Mouse (Mus musculus) frontal cortex, postnatal 25 days (tissue): Measurements from ENCODE around the gene Klrk1.
"Not testable (repeated sequence)": the region's sequence is repeated elsewhere in the genome, so short reads cannot be mapped to it uniquely, and the experiment has no call there.

ENCODE experiments used
- DNase-seq, 2 experiments: peaks; one replicate each; pipeline ENCODE4 v3.0.0; 2022; ENCODE audit warnings: low spot score in 2 of 2

The Klrk1 gene

GRCm38 (mm10) chr6:129623735-129624134 lies at the start of gene Klrk1:
Klrk1 (minus strand) TSS chr6:129623864.
- no peak for DNase-seq

GRCm38 (mm10) chr6:129661301-129661700 lies 37.6 kb upstream of the Klrk1 start:
- DNase-seq: not testable (repeated sequence)

- not testable (repeated sequence) for DNase-seq
Observed at GRCm38 (mm10) chr6:129660589-129660988, 36.9 kb upstream of the Klrk1 start, which contains the start of gene Klrc2. Klrc2 (minus strand) TSS chr6:129660689.

- not testable (repeated sequence) for DNase-seq
Observed at GRCm38 (mm10) chr6:129644054-129644453, 20.4 kb upstream of the Klrk1 start.

- not testable (repeated sequence) for DNase-seq
Observed at GRCm38 (mm10) chr6:129643237-129643636, 19.6 kb upstream of the Klrk1 start, which contains the start of gene Klrc3. Klrc3 (minus strand) TSS chr6:129643337.

- not testable (repeated sequence) for DNase-seq
Observed at GRCm38 (mm10) chr6:129631046-129631445, 7.4 kb upstream of the Klrk1 start.

GRCm38 (mm10) chr6:129608372-129608771 lies 15.3 kb downstream of the Klrk1 start:
- DNase-seq: no peak

GRCm38 (mm10) chr6:129591508-129591907 lies 32.2 kb downstream of the Klrk1 start, which contains the start of gene Klrd1:
Klrd1 (plus strand) TSS chr6:129591782.
- no peak for DNase-seq

GRCm38 (mm10) chr6:129583014-129583413 lies 40.6 kb downstream of the Klrk1 start:
- DNase-seq: no peak

- DNase-seq: no peak
Observed at GRCm38 (mm10) chr6:129581896-129582295, 41.8 kb downstream of the Klrk1 start.

GRCm38 (mm10) chr6:129581274-129581673 lies 42.4 kb downstream of the Klrk1 start:
- no peak for DNase-seq

GRCm38 (mm10) chr6:129577605-129578004 lies 46.1 kb downstream of the Klrk1 start, which contains the start of gene Klre1:
Klre1 (plus strand) TSS chr6:129577905.
- no peak for DNase-seq

- DNase-seq: no peak
Observed at GRCm38 (mm10) chr6:129575315-129575714, 48.3 kb downstream of the Klrk1 start.

- no peak for DNase-seq
Observed at GRCm38 (mm10) chr6:129565257-129565656, 58.4 kb downstream of the Klrk1 start.
